Mouse (Mus musculus) heart, postnatal 0 days (tissue): ENCODE measurements around the gene Cachd1.

Experiments
- CTCF ChIP-seq: IDR thresholded peaks from 2 replicates; pipeline ENCODE4 v1.5.1; 2016; ENCODE audit warnings: antibody characterized with exemption, control low read depth, low read depth
- EP300 ChIP-seq: IDR thresholded peaks from 2 replicates; pipeline ENCODE4 v1.6.1; 2016; ENCODE audit warnings: antibody characterized with exemption, low read depth

DNA sequence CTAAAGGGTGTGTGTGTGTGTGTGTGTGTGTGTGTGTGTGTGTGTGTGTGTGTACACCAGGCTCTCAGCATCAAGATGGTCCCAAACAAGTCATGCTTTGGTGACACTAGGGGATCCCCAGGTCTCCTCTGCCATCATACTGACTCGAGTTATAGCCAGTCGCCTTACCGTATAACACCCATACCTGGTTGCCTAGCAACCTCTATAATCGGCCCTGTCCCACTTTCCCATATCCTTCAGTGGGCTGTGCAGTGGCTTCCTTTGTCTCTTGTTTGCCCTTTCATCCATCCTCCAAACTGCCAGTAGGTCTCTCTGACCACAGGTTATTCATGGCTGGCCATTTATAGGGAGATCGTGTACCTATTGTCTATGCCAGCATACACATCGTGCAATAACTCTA lies 224.6 kb downstream of the Cachd1 start:
- TF ChIP-seq CTCF (no peak), EP300 (no peak)
